Mouse (Mus musculus): Measurements from ENCODE around the gene Ndufc1.

DNA sequence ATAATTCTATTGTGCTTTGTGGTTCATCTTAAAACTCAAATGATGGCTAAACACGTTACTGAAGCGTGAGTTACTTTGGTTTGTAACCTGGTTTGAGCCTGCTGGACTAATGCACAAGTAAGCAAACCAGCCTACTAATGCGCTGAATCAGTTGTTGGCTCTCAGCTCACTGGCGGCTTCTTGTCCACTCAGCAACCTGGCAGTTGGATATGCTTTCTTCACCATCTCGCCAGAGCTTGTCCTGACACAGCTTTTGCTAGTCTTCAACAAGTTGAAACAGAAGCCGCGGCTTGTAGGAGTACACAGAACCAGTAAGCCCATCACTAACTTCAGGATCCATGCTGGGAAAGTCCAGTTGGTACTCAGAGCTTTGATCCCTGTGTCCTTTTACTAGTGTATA is 3.7 kb upstream of the Ndufc1 start:
- TF ChIP-seq CTCF (IDR thresholded peaks at IDR 0.05; ENCODE audit: borderline replicate concordance, insufficient read depth, low read length) = no peak
- no peak for TF ChIP-seq POLR2A (IDR thresholded peaks at IDR 0.05; ENCODE audit: low read depth, low read length)
